Mouse (Mus musculus) liver, embryonic 14.5 days (tissue): ENCODE measurements around the gene Mrpl30.

Experiments used
- CTCF ChIP-seq: IDR thresholded peaks from 2 replicates; pipeline ENCODE4 v1.5.1; 2016; ENCODE audit warnings: antibody characterized with exemption, low read depth, control low read depth
- EP300 ChIP-seq: IDR thresholded peaks from 2 replicates; pipeline ENCODE4 v1.6.1; 2016; ENCODE audit warnings: antibody characterized with exemption, low read depth

GRCm38 (mm10) chr1:37894606-37895005, 4.3 kb downstream of the Mrpl30 start:
- TF ChIP-seq CTCF (no peak), EP300 (no peak)
